Mouse (Mus musculus) kidney, adult 2 months (tissue): ENCODE results near the gene Tcf19.
"Not testable (repeated sequence)": the region's sequence is repeated elsewhere in the genome, so short reads cannot be mapped to it uniquely, and the experiment has no call there.

Source experiments
- CTCF ChIP-seq: fragments of 200-500 bp; conservative IDR thresholded peaks from 2 replicates; pipeline ENCODE4 v1.5.1; 2011; ENCODE audit warnings: low read depth, mild to moderate bottlenecking, control low read depth, low read length, moderate library complexity, mixed read lengths; ENCODE audit not compliant: insufficient read depth, insufficient read length
- POLR2A ChIP-seq: fragments of 200-500 bp; IDR thresholded peaks from one replicate; pipeline ENCODE4 v1.6.1; 2011; ENCODE audit warnings: low read depth, low read length, control low read depth

GRCm38 (mm10) chr17:35468936-35469335 is 47.7 kb downstream of the Tcf19 start:
- TF ChIP-seq CTCF, POLR2A: not testable (repeated sequence)
